Mouse (Mus musculus) CD8-positive naive resting alpha-beta T cell, adult 2 months (primary cell): ENCODE data around the gene Tbc1d8b.

Source experiments
- DNase-seq, 2 experiments: peaks; one replicate each; pipeline ENCODE4 v3.0.0; 2022; ENCODE audit warnings: low read depth in 2 of 2, low spot score in 2 of 2

Gene Tbc1d8b

DNA sequence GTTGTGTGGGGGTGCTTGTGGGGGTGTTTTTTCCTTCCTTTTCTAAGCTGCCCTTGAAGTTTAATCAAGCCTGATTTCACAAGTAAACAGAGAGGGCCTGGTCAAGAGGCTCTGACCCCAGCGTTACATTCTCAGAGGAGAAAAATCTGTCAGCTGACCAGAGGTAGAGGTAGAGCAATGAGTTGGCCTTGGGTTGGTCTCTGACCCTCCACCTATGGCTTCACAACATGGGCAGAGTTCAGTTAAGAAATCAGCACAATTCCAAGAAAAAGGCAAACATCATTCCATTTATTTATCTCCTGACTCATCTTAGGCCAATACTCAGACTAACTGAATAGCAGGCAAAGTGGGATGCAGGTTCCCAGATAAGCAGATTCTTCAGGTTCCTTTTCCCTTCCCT, 94.1 kb downstream of the Tbc1d8b start:
- DNase-seq: no peak

DNA sequence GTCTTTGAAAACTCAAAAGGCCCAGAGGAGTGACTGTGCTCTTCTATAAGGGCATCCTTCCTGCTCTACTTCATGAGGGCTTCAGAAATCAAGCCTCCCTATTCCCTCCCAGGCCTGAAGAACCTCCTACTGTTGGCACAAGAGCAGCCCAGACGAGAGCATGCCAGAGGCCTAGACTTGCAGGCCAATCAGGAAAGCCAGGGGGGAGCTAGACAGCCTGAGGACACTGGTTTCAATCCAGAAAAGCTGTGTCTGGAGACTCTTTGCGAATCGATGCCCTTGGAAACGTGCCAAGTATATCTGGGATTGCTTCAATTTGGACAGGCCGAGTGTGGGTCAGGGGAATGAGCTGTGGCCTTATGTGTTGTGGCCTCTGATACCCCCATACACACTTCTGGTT, 94.6 kb downstream of the Tbc1d8b start:
- DNase-seq: no peak

- no peak for DNase-seq
These were observed 96.2 kb downstream of the Tbc1d8b start for GRCm38 (mm10) chrX:139780988-139781387.

DNA sequence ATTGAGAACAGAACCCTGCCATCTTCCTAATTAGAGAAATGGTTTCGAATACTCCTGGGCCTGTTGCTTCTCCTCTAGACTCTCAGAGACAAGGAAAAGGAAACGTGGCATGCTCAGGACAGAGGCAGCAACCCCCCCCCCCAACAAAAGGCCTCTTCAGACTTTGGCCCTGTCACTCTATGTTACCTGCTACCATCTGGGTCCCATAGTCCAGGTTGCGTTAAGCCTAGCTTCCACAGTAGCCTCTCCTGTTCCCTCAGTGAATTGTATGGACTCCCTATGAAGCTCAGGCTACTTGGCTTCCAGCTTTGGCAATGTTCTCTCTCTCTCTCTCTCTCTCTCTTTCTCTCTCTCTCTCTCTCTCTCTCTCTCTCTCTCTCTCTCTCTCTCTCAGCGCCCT, 96.8 kb downstream of the Tbc1d8b start:
- no peak for DNase-seq

DNA sequence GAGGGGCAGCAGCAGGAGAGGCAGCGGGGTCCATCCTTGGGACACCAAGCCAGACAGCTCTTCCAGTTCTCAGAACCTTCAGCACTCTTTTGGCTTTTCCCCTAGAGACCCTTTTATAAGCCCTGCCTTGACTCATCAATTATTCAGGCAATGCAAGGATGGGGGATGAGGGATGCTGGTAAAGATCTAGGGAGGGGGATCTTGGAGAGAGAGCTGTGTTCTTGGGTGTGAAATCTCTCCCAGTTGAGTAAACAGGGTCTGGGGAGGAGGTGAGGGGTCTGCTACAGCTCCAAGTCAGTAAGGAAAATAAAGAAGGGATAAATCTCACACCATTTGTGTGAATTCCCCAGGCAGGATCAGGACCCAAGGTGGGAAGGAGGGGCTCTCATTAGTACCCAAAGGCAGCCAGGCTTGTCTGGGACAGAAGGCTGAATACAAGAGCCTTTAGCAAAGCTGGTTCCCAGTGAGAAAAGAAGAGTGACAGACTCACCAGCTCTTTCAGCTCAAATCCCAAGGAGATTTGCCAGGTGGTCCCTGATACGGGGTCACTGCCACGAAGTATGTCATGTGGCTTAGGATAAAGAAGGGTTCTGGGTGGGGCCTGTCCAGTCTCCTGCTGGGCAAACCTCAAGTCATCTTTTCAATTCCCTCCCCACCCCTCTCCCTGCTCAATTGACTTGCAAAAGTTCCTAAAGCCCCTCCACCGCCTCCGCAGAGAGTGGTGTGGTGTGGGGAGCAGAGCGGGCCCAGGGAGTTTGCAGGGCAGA, 97.7 kb downstream of the Tbc1d8b start, which contains the start of gene Ripply1:
Gene Ripply1 (minus strand): TSS at position 76 of the 767 bp plus-strand sequence.
- DNase-seq: no peak

- DNase-seq: no peak
These were observed 98.2 kb downstream of the Tbc1d8b start for GRCm38 (mm10) chrX:139783045-139783422.

DNA sequence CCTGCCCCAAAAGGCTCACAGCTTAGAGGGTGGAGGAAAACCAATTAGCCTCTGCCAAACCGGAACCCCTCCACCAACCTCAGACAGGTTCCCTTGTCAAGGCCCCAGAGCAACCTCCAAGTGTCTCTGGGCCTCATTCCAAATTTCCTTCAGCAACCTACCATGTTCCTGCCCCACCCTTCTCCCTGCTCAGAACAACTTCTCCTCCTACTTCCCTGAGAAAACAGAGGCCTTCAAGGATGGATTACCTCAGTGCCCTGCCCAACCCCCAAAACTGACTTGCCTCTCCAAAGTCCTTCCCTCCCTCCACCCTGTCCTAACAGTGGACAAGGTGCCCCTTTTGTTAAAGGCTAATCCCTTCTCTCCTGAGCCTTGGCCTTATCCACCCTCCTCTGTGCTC, 101.0 kb downstream of the Tbc1d8b start:
- DNase-seq: no peak

DNA sequence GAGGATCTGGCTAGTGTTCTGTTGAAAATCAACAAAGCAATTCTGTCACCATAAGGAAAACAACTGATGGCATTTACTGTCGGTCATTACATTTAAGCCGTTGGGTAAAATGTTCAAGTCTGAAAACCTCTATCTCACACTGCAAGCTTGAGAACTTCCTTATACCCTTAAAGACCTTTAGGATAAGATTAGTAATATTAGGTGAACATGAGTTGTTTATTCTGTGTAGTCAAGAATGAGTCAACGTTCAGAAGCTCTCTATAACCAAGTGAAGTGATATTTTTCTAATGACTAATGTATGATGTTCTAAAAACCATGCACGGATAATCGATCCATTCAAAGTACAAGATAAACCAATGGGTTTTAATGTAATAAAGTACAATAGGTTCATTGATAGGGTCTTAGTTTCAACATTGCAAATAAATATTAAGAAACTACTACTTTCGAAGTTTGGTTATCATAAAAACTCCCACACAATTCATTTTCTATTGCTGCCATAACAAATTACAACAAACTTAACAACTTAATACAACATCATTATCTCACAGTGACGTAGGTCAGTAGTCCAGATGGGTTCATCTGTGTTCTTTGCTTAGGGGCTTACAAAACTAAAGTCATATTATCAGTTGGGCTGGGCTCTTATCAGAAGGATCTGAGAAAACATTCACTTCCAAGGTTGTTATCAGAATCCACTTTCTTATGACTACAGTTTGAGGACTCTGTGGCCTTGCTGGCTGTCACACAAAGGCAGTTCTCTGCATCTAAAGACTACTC, 109.5 kb downstream of the Tbc1d8b start:
- DNase-seq: no peak

DNA sequence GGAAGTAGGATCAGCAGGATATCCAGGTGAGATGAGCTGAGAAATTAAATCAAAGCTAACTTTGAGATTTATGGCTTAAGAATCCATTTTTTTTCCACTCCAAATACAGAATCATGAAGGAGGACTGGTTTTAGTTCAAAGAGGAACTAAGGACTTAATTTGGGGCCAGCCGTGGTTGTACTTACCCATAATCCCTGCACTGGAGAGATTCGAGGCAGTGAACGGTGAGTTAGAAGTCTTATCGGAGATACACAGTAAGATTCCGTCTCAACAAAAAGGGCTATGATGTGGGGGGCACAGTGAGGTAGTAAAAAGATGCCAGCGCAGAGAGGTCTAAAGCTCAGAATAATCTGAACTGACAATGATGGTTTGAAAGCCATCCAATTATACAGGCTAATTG, 111.2 kb downstream of the Tbc1d8b start:
- no peak for DNase-seq

GRCm38 (mm10) chrX:139797875-139798274, 113.1 kb downstream of the Tbc1d8b start:
- DNase-seq: no peak

DNA sequence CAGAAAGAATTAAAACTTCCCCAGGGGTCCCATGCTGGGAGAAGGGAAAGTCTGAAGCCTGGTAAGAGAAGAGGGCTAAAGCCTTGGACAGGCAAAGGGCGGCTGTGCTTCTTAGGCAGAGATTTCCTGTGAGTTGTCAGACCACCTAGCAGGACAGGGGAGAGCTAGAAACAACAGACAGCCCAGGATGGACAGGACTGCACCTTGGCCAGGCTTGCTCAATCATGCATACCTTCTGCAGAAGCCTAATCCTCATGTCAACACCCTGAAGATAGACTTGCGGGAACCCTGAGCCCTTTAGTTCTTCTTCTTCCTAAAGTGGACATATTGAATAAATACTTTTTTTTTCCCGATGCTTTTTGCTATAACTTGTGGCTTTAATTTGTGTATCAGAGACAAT, 115.2 kb downstream of the Tbc1d8b start:
- no peak for DNase-seq

DNA sequence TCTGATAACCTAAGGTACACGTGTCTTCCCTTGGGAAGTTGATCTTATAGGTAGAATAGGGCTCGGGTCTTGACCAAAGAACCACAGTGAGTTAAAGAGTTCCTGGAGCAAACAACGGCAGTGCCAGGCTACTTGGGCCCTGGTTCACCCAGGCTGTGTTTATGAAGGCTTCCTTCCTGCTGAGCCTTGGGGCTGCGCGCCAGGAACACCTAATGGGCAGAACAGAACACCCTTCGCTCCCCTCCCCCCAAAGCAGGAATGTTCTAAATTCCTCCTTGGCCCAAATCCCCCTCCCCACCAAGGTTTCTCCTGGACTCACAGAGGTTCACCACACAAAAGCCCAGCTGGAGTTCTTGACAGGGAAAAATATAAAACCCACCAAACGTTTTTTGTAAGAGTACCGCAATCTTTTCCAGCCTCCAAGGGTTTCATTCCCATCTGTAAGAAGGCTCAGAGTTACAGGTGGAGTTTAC, 115.6 kb downstream of the Tbc1d8b start, which contains the start of gene Cldn2:
Gene Cldn2 (plus strand): TSS at position 423 of the 473 bp plus-strand sequence.
- DNase-seq: no peak
